Mouse (Mus musculus) G1E (cell line): ENCODE data around the gene Nacc2.

Experiments
- CTCF ChIP-seq: IDR thresholded peaks from 2 replicates; pipeline ENCODE4 v1.5.1; 2012; ENCODE audit warnings: low read depth, low read length, inconsistent platforms, mixed read lengths
- GATA1 ChIP-seq: IDR thresholded peaks from 2 replicates; pipeline ENCODE4 v1.6.1; 2012; ENCODE audit warnings: borderline replicate concordance, low read length, inconsistent platforms, mixed read lengths

GRCm38 (mm10) chr2:26131327-26131726 is 8.3 kb upstream of the Nacc2 start:
- TF ChIP-seq CTCF (no peak), GATA1 (no peak)
